Mouse (Mus musculus) ZHBTc4 (cell line): ENCODE measurements at regions not wholly inside any gene's neighbourhood (a gene's known extent, or its start where the extent isn't known, plus 50 kb on each side); places are given as distances from the start of the nearest gene placed in this dataset.

Experiments used
- DNase-seq: peaks from one replicate; pipeline ENCODE4 v3.0.0-alpha.2; 2011; ENCODE audit warnings: low read depth, low spot score

DNA sequence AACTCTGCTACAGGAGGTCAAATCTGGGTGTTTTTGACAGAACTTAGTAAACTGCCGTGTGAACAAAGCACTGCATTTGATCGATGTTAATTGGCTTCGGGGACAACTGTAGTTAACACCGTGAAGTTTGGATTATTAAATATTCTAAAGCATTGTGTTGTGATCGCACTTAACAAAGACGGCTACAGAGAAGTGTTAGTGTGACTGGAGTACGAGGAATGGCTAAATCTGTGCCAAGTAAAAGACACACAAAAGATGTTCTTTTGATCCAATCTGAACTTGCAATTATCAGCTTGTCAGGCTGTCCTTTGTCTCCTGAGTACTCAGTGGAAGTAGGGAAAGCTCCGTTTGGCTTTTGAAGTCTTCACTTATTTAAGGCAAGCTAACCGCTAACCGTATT is 259.7 kb downstream of the Tmem182 start:
- no peak for DNase-seq

- DNase-seq, result no peak
These were observed 299.5 kb downstream of the Tmem182 start for GRCm38 (mm10) chr1:41104869-41105268.

DNA sequence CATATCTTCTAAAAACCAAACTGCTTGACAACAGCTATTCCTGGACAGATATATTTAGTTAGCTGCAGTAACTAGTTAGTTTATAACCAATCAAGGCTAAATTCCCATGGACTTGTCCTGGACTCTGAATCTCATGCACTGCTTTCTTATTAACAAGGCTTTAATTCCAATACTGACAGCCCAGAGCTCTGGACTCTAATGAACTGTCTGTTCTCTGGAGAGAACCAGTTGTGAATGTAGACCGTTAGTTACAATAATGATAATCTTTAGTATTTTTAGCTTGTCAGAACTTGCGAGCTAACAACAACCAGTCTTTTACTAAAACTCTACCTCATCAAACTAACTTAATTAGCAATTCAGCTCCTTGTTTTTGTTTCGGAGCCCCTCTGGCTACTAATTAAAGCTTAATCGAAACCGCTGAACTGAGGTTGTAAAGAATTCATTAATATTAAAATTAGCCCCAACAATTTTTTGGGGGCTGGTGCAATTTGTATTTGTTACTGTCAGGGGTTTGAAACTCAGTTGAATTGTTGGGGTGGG is 316.3 kb downstream of the Tmem182 start:
- no peak for DNase-seq

DNA sequence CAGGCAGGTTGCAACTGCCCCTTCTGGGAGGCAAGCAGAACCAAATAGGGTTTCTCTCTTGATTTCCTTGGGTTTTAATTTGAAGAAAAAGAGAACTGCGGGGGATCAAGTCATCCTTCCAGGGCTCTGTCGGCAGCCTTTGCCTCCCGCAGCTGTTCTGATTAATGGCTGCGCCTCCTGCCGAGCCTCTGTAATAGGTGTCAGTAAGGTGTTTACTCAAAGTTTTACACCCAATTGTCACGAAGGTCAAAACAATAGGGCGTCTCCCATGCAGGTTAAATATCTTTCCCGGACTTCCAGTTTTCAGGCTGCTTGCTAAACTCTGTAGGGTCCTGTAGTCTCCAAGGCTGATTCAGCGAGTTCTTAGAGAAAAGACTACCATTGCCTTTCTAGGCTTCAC is 326.0 kb downstream of the Tmem182 start:
- DNase-seq, result peak; percentile 80

- DNase-seq, result no peak
These were observed 327.7 kb downstream of the Tmem182 start for GRCm38 (mm10) chr1:41133143-41133542.

DNA sequence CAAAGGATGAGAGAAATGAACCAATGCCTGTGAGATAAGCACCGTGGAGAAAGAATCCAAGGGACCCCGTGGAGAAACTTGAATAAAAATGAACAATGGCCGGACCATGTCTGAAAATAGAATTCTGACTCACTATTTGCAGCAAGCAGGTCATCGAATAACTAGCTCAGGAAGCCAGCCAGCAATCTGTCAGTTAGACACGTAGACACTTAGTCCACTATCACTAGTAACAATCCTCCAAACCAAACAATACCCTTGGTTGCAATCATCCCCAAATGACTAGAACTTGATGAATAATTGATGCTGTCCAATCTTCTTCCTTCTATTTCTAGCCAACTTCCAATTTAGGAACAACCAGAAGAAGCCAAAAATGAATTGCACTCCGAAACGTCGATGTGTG is 328.5 kb downstream of the Tmem182 start:
- DNase-seq, result no peak

DNA sequence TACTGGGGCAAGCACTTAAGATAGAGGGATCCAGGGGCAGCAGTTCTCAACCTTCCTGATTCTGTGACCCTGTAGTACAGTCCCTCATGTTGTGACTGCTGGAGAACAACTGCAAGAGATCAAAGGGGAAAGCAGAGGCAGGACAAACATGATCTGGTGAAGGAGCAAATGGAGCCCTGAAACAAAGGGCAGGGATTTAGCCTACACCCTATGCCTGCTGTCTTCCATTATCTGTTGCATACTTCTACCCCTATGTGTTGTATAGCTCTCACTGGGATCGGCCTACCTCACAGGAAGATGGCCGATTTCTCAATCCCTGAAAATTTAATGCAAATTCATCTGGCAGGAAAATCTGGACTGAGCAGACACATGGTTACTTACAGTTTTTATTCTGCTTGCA is 334.3 kb downstream of the Tmem182 start:
- peak; percentile 47 for DNase-seq

DNA sequence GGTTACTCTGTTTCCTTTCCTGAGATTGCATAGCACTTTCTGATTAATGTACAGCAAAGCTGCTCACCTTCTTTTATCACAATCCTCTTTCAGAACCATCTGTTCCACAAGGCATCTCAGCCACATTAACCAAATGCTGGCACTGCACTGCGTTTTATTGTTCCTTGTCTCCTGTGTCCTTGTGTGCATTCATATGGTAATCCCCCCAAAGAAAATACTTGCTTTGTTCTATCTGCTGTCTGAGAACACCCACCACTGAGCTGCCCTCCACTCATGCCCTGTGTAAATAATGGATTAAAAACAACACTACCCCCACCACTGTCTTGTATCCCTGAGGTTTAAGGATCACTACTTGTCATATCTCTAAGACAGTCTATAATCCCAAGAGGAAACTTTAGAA is 335.1 kb downstream of the Tmem182 start:
- peak; percentile 72 for DNase-seq

DNA sequence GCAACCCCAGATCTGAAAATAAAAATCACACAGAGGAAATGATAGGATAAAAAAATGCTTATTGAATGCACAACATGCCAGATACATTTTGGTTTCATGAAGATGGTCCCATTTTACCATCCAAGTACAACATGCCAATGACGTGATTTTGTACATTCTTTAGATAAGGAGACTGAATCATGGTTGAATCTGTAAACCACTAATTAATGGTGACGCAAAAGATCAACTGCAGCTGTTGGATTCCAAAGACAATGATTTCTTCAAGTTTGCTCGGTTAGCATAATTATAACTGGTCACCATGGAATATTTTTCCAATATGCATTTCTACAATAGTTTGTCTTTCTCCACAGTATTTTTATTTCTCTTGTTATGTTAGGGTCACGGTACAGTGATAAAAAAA is 336.6 kb downstream of the Tmem182 start:
- DNase-seq, result no peak

DNA sequence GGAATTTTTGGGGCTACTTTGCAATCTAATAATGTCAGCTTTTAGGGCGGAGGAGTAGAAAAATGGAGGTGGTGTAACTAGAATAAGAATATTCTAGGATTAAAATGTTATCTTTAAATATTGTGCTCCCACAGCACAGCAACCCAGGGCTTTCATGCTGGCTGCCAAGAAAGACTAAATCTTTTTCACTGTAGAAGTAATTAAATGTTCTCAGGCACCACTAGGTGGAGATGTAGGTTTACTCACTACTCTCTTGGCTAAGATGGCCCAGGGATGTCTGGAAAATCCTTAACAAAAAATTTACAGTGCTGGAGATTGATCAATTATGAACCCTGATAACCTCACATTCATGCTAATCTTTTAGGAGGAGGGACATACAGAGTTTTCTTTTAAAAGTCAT is 347.1 kb downstream of the Tmem182 start:
- DNase-seq, result peak; percentile 27

DNA sequence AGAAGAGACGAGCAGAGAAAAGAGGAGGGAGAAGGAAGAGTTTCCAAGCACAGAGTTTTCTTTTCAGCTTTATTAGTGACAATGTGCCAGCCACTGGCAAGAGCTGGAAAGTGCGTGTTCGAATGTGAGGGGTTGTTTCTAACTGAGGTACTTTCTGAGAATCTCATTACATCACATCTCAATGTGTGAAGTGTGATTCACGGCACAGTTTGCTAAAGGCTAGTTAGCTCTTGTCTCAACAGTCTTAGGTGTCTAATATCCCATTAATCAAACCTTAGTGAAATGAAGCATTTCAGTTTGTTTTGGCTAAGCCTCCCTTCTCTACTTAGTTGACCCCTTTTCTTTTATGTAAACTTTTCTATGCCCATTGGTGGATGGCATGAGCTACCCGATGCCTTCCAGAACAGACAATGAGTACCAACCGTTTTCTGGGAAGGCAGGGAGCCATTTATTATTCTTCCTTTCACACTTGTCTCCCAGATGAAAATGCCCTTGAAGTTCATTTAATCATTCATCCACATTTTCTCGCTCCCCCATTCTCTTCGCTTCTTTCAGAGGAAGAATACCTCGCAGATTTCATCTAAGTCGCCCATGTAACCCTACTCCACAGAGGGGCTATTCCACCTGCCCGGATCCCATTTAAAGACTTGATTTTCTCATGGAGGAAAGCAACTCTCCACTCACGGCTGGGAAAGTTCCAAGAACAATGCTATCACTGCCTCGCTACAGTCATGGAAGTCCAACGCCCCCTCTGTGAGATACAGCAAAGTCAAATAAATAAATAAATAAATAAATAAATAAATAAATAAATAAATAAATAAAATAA is 348.0 kb downstream of the Tmem182 start:
- DNase-seq, result no peak

DNA sequence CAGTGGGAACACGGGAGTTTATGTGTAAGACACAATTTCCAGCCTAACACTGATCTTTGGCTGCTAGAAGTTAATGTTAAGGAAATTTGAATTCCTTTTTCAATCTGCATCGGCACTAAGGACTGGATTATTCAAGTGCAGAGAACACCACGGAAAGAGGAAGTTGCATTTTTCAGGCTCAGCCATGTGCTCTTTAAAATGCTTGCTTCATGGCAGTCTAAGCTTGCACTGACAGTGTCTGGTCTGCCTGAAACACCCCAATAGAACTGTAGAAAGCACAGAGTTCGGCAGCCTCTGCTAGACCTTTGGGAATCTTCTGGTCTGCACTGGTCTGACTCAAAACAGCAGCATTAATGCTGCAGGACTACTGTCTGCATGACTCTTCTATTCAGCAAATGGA is 348.8 kb downstream of the Tmem182 start:
- DNase-seq, result no peak

- no peak for DNase-seq
These were observed 351.5 kb downstream of the Tmem182 start for GRCm38 (mm10) chr1:41156946-41157345.

GRCm38 (mm10) chr1:41157651-41158513 is 352.5 kb downstream of the Tmem182 start:
- no peak for DNase-seq

DNA sequence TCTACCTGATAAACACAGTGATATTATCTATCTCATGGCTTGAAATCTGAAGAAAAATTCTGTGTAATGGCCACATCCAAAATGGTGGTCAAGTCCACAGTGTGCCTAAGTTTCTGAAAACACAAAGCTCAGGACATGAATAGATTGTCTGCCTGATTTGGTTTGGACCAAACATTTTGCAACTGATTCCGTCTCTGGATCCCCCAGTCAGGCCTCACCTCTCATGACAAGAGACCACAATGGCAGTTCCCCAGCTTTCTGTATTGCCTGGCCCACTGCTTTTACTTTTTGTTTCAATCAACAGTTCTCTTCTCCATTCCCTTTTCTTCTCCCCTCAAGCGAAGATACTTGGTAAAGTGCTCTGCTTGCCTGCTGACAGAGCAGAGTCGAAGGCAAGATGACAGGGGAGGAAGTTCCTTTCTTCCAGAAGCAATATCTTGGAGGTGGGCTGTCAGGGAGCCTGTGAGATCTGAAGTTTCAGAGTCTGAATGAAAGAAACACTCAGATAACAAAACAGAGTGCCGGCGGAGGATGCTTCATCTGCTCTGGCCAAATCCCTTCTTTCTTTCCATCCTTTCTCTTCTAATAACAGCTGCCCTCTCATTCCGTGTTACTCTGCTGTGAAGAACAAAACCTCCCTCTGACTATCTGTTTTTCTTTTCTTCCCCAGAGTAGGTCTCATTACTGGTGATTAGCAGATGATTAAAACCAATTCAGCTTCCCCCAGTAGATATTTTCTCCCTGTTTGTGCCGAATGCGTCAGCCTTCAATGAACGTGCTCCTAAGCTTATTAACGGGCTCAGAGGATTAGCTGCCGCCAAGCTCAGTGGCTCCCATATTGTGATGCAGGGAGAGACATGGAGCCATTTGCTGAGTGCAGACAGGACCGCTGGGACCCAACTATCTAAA is 360.7 kb downstream of the Tmem182 start:
- DNase-seq, result no peak

DNA sequence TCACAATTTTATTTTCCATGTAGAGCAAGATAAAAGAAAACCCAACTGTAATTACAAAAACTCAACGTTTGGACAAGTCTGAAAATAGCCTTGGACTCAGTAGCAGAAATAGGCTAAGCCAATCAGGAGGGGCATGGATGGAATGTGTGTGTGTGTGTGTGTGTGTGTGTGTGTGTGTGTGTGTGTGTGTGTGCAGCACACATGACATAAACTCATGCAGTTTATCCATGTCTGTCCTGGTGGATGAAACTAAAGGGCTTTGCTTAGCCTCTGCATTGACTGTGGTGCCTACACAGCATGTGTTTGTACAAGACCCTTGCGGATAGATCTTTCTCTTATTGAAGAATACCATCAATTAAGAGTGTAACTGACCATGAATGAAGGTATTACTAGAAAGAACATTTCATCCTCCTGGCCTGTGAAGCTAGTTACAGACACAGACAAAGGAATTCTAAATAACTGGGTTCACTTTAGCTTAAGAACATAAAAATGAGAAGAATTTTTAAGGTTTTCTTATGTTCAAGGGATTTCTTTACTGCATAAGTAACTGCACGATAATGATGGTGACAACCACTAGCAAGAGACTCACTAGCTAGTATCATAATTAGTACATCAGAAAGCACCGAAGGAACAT is 361.5 kb downstream of the Tmem182 start:
- DNase-seq, result no peak

DNA sequence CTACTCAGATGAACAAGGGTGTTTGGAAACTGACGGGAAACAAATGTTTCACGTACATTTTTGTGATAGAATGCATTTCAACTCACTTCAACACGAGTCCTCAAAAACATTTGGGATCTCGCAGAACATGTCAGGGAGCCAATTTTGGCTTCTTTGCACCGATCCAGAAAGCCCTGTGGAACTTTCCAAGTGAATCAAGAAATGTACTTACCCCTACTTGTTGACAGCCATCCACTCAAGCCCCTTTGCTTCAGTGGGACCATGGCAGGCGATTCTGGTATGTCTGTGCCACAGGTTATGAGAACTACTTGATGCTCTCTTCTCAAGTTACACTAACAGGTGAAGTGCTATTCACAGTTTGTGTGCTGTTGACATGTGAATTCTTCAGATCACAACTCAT is 381.6 kb downstream of the Tmem182 start:
- no peak for DNase-seq

DNA sequence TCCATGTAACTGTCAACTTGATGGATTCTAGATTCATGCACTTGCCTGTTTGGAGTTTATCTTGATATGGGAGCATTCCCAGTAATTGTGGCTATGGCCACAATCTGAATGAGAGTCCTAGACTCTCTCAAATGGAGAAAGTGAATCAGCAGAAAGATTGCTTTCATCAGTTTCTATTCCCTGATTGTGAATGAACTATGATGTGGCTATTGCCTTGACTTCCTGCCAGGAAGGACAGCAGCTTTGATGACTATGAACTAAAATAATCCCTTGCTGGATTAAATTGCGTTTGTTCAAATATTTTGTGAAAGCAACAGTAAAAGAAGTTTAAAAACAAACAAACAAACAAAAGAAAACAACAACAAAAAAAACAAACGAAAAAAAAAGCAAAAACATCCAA is 407.5 kb downstream of the Tmem182 start:
- DNase-seq, result no peak

DNA sequence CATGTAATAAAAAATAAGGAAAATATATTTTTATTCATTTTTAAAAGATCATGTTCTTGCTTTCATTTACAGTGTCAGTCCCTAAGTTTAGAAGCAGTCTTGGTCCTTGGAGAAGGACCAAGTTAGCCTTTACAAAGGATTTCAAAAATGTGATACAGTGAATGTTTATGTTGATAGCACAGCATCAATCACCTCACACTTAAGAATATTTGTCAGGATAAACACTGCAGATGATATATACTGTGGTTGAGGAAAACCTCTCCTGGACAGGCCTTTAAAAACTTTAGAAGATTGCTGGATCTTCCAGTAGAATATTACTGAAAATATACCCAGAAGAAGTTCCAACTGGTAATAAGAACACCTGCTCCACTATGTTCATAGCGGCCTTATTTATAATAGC is 420.4 kb downstream of the Tmem182 start:
- no peak for DNase-seq

DNA sequence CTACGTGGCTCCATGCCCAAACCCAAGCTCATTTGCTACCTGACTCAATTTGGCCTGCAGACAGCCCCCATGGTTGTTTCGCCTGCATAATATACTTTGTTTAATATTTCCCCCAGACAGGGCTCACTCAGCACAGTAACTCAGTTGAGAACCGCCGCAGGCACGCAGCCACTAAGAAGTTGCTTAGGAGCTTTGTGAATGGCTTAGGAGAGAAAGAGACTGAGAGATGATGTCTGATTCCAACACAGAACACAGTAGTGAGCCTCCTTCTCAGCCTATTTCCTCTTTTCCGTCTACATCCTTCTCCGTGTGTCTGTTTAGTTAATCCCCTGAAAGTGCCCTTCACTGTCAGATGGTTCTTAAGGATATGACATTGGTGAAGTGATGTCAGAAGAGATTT is 429.9 kb downstream of the Tmem182 start:
- no peak for DNase-seq

DNA sequence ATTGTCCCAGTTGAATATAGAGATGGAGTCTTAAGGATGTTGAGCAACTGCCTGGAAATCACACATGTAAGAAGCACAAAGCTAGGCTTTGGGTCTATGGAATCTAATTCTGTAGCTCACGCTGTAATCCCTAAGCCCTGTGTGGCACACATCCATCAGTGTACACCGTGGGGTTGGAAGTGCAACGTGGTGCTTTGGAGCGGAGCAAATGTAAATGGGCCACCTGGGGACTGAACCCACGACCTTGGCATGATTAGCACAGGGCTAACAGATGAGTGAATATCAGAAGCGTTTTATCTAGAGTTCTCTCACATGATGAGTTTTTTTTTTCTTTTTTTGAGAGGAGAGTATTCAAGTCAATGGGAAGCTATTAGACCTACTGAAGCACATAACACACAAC is 437.6 kb downstream of the Tmem182 start:
- DNase-seq, result no peak
